Mouse (Mus musculus) intestine, postnatal 0 days (tissue): Measurements from ENCODE around the gene Rab3d. TPM values are rescaled to one million over a fixed set of nuclear protein-coding genes. Genes with fewer than 3 reads are reported as not detected.

Experiments used
- ATAC-seq: fragments of 200-750 bp; cut with Nextera tagmentation; 2 replicates; pipeline ENCODE4 v1.8.0; 2017; ENCODE audit warnings: mild to moderate bottlenecking, moderate TSS enrichment, moderate library complexity
- H3K27ac ChIP-seq: fragments of 300-500 bp; sonication (generic); 2 replicates; pipeline ENCODE4 v1.5.1; 2014; ENCODE audit warnings: mild to moderate bottlenecking, low read depth, low read length, moderate library complexity
- H3K27me3 ChIP-seq: fragments of 300-500 bp; sonication (generic); replicated peaks from 2 replicates; pipeline ENCODE4 v1.6.1; 2014; ENCODE audit warnings: low read length, mixed read lengths; ENCODE audit not compliant: control insufficient read depth, insufficient read depth
- H3K36me3 ChIP-seq: fragments of 300-500 bp; sonication (generic); 2 replicates; pipeline ENCODE4 v1.6.1; 2014; ENCODE audit warnings: mild to moderate bottlenecking, moderate library complexity; ENCODE audit not compliant: control insufficient read depth, insufficient read depth
- H3K4me1 ChIP-seq: fragments of 300-500 bp; sonication (generic); replicated peaks from 2 replicates; pipeline ENCODE4 v1.6.1; 2014; ENCODE audit warnings: antibody characterized with exemption, low read length, mixed read lengths; ENCODE audit not compliant: control insufficient read depth, insufficient read depth
- H3K4me2 ChIP-seq: fragments of 300-500 bp; sonication (generic); replicated peaks from 2 replicates; pipeline ENCODE4 v1.6.1; 2014; ENCODE audit warnings: low read depth, mild to moderate bottlenecking, moderate library complexity
- H3K4me3 ChIP-seq: fragments of 300-500 bp; sonication (generic); 2 replicates; pipeline ENCODE4 v1.5.1; 2014; ENCODE audit warnings: low read depth, low read length
- H3K9ac ChIP-seq: fragments of 300-500 bp; sonication (generic); 2 replicates; pipeline ENCODE4 v1.6.1; 2014; ENCODE audit warnings: mild to moderate bottlenecking, low read depth, low read length
- H3K9me3 ChIP-seq: fragments of 300-500 bp; sonication (generic); 2 replicates; pipeline ENCODE4 v1.6.1; 2016; ENCODE audit warnings: mixed run types; ENCODE audit not compliant: control insufficient read depth
- CTCF ChIP-seq: sonication (generic); IDR thresholded peaks from 2 replicates; pipeline ENCODE4 v1.5.1; 2016; ENCODE audit warnings: low read depth, mild to moderate bottlenecking, control low read depth, antibody characterized with exemption, moderate library complexity
- WGBS: fragments of 180-500 bp; shearing (Covaris S2); extraction: QIAGEN DNeasy Blood & Tissue Kit; methylation state at CpG from one replicate; pipeline ENCODE4 v1.1.7; 2014; 5-methylcytosine and 5-hydroxymethylcytosine counted together
- polyA plus RNA-seq: library from polyadenylated mRNA; unstranded; fragments of >200 nt; fragmentation: Nextera tagmentation; extraction: Ambion mirVana; gene quantifications from 2 replicates; pipeline ENCODE4 v1.2.1, GENCODE M21; 2015

Gene Rab3d
- polyA plus RNA-seq, 1 experiment from 2014 or later: 19.9 TPM

- Histone ChIP-seq H3K27me3 (no peaks in the 10 kb centered on the region), H3K9me3 (no peaks in the 10 kb centered on the region), H3K4me1 (no peaks in the 10 kb centered on the region), H3K9ac (no peak overlapping the region), H3K36me3 (no peaks in the 10 kb centered on the region; the same call in 1 of the 2 replicates), H3K4me3 (no peak overlapping the region), H3K4me2 (no peak overlapping the region), H3K27ac (no peak overlapping the region)
- ATAC-seq: no peak
- WGBS: 85% methylated on average over 7 of the region's 7 CpGs
- TF ChIP-seq CTCF: no peak
Measured at GRCm38 (mm10) chr9:21935466-21936131, 17.6 kb upstream of the Rab3d start.

- ATAC-seq: no peak
- H3K9ac ChIP-seq: no peak overlapping the region
- H3K9me3 ChIP-seq: no peaks in the 10 kb centered on the region
- no peak overlapping the region for H3K4me3 ChIP-seq
- H3K4me1 ChIP-seq: no peaks in the 10 kb centered on the region
- WGBS: 92% methylated on average over 12 of the region's 12 CpGs
- no peaks in the 10 kb centered on the region for H3K27me3 ChIP-seq
- TF ChIP-seq CTCF: no peak
- no peak overlapping the region for H3K27ac ChIP-seq
- no peaks in the 10 kb centered on the region for H3K36me3 ChIP-seq
- no peak overlapping the region for H3K4me2 ChIP-seq
Measured at GRCm38 (mm10) chr9:21934021-21934420, 16.0 kb upstream of the Rab3d start.

- H3K9me3 ChIP-seq: no peaks in the 10 kb centered on the region
- no peaks in the 10 kb centered on the region for H3K27me3 ChIP-seq
- H3K4me3 ChIP-seq: no peak overlapping the region
- H3K27ac ChIP-seq: no peak overlapping the region
- H3K9ac ChIP-seq: no peak overlapping the region
- TF ChIP-seq CTCF: no peak
- H3K4me1 ChIP-seq: no peaks in the 10 kb centered on the region
- 61% methylated on average over 12 of the region's 12 CpGs for WGBS
- no peak for ATAC-seq
- no peaks in the 10 kb centered on the region for H3K36me3 ChIP-seq
- H3K4me2 ChIP-seq: no peak overlapping the region
Measured at GRCm38 (mm10) chr9:21932445-21933137, 14.6 kb upstream of the Rab3d start.

GRCm38 (mm10) chr9:21932006-21932405, 14.0 kb upstream of the Rab3d start:
- Histone ChIP-seq H3K4me3 (no peak overlapping the region), H3K36me3 (no peaks in the 10 kb centered on the region), H3K4me2 (no peak overlapping the region), H3K27ac (no peak overlapping the region), H3K9me3 (no peaks in the 10 kb centered on the region), H3K9ac (no peak overlapping the region), H3K27me3 (no peaks in the 10 kb centered on the region), H3K4me1 (no peaks in the 10 kb centered on the region)
- TF ChIP-seq CTCF: no peak
- no peak for ATAC-seq
- WGBS: 56% methylated on average over 2 of the region's 2 CpGs

- Histone ChIP-seq H3K9ac (no peak overlapping the region), H3K27me3 (no peaks in the 10 kb centered on the region), H3K4me3 (no peak overlapping the region), H3K36me3 (no peaks in the 10 kb centered on the region; the same call in 1 of the 2 replicates), H3K9me3 (no peaks in the 10 kb centered on the region), H3K27ac (no peak overlapping the region), H3K4me2 (no peak overlapping the region), H3K4me1 (peaks cover 5% of the 10 kb centered on the region; the same call in 1 of the 2 replicates)
- ATAC-seq: no peak
- no peak for TF ChIP-seq CTCF
- 91% methylated on average over 3 of the region's 3 CpGs for WGBS
Measured at GRCm38 (mm10) chr9:21929208-21929607, 11.2 kb upstream of the Rab3d start.

GRCm38 (mm10) chr9:21927208-21927753, 9.3 kb upstream of the Rab3d start, which contains the start of the genes Ccdc159 and Tmem205:
Gene Ccdc159 (plus strand): TSS chr9:21927471.
Gene Tmem205 (minus strand): TSS chr9:21927556.
- Histone ChIP-seq H3K36me3 (no peaks in the 10 kb centered on the region; the same call in 1 of the 2 replicates), H3K9me3 (no peaks in the 10 kb centered on the region), H3K9ac (peak within 1 kb of the TSS; percentile 50), H3K27me3 (no peaks in the 10 kb centered on the region), H3K27ac (peak within 1 kb of the TSS; percentile 29; the same call in 1 of the 2 replicates), H3K4me1 (peaks cover 5% of the 10 kb centered on the region; the same call in 1 of the 2 replicates), H3K4me2 (peak within 1 kb of the TSS; percentile 70), H3K4me3 (peak within 1 kb of the TSS; percentile 54)
- ATAC-seq: peak; percentile 98
- no peak for TF ChIP-seq CTCF
- WGBS: under 1% methylated on average over 28 of the region's 28 CpGs
